Mouse (Mus musculus) limb, embryonic 15.5 days (tissue): Measurements from ENCODE around the gene 1110032F04Rik. TPM values are rescaled to one million over a fixed set of nuclear protein-coding genes. Genes with fewer than 3 reads are reported as not detected.

ENCODE experiments used
- ATAC-seq: fragments of 200-750 bp; cut with Nextera tagmentation; 2 replicates; pipeline ENCODE4 v1.8.0; 2017; ENCODE audit warnings: low read depth, moderate TSS enrichment; ENCODE audit not compliant: insufficient number of reproducible peaks, low FRiP score, low TSS enrichment
- H3K27ac ChIP-seq: fragments of 300-500 bp; sonication (generic); 2 replicates; pipeline ENCODE4 v1.5.1; 2015; ENCODE audit warnings: moderate library complexity, mild to moderate bottlenecking, inconsistent platforms
- H3K27me3 ChIP-seq: fragments of 300-500 bp; sonication (generic); 2 replicates; pipeline ENCODE4 v1.6.1; 2015; ENCODE audit warnings: inconsistent platforms
- H3K36me3 ChIP-seq: fragments of 300-500 bp; sonication (generic); 2 replicates; pipeline ENCODE4 v1.6.1; 2015; ENCODE audit warnings: inconsistent platforms
- H3K4me1 ChIP-seq: fragments of 300-500 bp; sonication (generic); 2 replicates; pipeline ENCODE4 v1.6.1; 2015; ENCODE audit warnings: inconsistent platforms
- H3K4me2 ChIP-seq: fragments of 300-500 bp; sonication (generic); 2 replicates; pipeline ENCODE4 v1.6.1; 2015; ENCODE audit warnings: mild to moderate bottlenecking, inconsistent platforms
- H3K4me3 ChIP-seq: fragments of 300-500 bp; sonication (generic); 2 replicates; pipeline ENCODE4 v1.5.1; 2015; ENCODE audit warnings: mild to moderate bottlenecking, inconsistent platforms
- H3K9ac ChIP-seq: fragments of 300-500 bp; sonication (generic); 2 replicates; pipeline ENCODE4 v1.6.1; 2015; ENCODE audit warnings: inconsistent platforms
- H3K9me3 ChIP-seq: fragments of 300-500 bp; sonication (generic); 2 replicates; pipeline ENCODE4 v1.6.1; 2016; ENCODE audit warnings: inconsistent platforms
- WGBS: fragments of 180-500 bp; shearing (Covaris S2); methylation state at CpG from one replicate; pipeline ENCODE4 v1.1.7; 2015; 5-methylcytosine and 5-hydroxymethylcytosine counted together
- polyA plus RNA-seq: library from polyadenylated mRNA; unstranded; fragments of >200 nt; fragmentation: Nextera tagmentation; extraction: Ambion mirVana; gene quantifications from 2 replicates; pipeline ENCODE4 v1.2.1, GENCODE M21; 2015

1110032F04Rik gene
- polyA plus RNA-seq, result 0.63 TPM in 2 replicates

DNA sequence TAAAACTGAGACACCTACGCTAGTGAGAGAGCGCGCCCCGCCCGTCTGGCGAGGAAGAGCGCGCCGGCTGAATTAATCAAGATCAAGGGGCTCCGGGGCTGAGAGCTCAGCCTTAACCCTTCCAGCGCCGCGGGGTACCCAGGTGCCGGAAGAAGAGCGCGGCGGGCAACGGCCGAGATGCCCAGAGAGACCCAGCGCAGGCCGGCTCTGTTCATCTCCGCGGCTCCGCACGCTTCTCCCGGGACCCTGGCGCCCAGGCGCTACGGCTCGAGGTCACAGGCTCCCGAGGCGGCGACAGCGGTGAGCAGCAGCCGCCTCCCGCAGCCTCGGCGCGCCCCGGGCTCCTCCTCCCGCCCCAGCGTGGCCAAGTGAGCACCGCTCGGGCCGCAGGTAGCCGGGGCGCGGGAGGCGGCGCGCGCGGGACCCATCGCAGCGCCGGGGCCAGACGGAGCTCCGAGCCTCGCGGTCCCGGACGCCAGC lies at the start of gene 1110032F04Rik:
Gene 1110032F04Rik, plus strand, starts transcription at position 376 of the 480 bp plus-strand sequence.
- Histone ChIP-seq H3K27me3 (peaks cover 42% of the 10 kb centered on the region), H3K4me2 (peak within 1 kb of the TSS; percentile 99), H3K36me3 (no peaks in the 10 kb centered on the region), H3K27ac (no peak within 1 kb of the TSS), H3K9me3 (no peaks in the 10 kb centered on the region), H3K4me3 (peak within 1 kb of the TSS; percentile 56), H3K4me1 (peaks cover 20% of the 10 kb centered on the region), H3K9ac (peak within 1 kb of the TSS; percentile 35)
- under 1% methylated on average over 57 of the region's 62 CpGs for WGBS
- ATAC-seq, result 0 out of 2 replicates have a peak, but pooled peaks have one; percentile 49

DNA sequence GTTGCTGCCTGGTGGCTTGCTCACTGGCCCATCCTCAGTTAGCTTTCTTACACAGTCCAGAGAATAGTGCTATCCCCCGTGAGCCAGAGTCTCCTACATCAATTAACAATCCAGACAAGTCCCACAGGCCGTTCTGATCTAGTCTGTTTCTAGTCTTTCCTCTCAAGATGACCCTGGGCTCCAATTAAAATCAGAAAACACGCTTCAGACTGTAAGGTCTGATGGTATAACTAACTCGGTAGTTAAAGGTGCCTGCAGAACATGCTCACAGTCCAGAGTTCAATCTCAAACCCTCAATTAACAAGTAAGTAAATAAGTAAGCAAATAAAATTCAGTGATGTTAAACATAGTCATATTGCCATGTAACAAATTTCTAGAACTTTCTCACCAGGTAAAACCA lies 48.0 kb upstream of the 1110032F04Rik start:
- Histone ChIP-seq H3K36me3 (no peaks in the 10 kb centered on the region), H3K9me3 (no peaks in the 10 kb centered on the region), H3K27ac (no peak overlapping the region), H3K4me2 (no peak overlapping the region), H3K27me3 (no peaks in the 10 kb centered on the region), H3K4me1 (peaks cover 12% of the 10 kb centered on the region), H3K4me3 (no peak overlapping the region), H3K9ac (no peak overlapping the region)
- WGBS, result 51% methylated on average over 4 of the region's 4 CpGs
- ATAC-seq, result no peak

DNA sequence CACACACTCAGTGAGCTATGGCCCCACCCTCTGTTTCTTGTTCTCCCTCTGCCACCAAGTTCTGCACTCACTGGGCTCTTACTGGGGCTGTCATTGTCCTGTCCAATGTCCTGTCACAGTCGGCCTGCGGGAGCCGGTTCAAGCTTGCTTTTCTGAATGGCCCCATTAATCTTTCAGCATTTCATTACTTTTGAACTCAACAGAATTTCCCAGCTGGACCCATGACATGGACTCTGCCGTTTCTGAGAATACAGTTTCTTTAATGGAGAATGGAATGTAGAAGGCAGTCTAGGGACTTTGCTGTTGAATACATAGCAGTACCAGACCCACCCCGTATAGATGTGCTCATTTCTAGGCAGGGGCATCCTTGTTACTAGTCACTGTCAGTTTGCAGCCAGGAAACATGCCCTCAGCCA lies 47.5 kb upstream of the 1110032F04Rik start:
- Histone ChIP-seq H3K27me3 (no peaks in the 10 kb centered on the region), H3K36me3 (no peaks in the 10 kb centered on the region), H3K27ac (no peak overlapping the region), H3K9me3 (no peaks in the 10 kb centered on the region), H3K9ac (no peak overlapping the region), H3K4me2 (no peak overlapping the region), H3K4me1 (peaks cover 12% of the 10 kb centered on the region), H3K4me3 (no peak overlapping the region)
- 35% methylated on average over 5 of the region's 5 CpGs for WGBS
- no peak for ATAC-seq

DNA sequence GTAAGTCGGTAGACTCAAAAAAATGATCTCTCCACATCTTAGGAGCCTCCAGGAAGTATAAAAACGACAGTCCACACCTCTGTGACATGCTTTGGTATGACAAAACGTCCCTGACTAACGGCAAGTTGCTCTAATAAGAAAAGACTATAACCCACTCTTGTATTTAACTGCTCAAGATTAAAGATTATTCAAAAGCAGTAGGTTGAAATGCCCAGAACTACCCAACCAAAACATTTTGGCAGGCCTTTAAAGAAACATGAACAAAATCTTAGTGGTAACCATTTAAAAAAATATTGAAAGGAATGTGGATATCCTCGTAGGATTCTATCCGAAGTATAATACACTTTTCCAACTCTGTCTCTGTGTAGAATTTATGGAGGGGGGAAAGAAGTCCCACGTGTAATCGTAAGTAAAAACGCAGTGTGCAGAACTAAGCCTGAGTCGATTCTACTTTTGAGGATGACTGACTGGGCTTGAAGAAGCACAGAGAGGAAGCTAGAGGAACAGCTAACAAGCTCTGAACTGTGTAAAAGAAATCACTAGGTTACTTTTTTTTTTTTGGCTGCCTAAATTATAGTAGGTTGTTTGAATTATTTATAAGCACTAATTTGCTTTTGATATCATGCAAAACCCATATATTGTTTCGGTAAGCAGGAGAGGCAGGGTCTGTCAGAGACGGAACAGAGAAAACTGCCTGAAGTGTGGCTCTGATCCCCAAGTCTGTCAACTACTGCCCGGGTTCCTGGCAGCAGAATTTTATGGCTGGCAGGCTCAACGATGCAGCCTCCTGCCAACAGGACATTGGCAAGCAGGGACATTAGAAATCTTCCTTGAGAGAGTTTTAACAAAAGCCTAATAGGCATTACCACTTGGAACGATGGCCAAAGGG lies 45.3 kb upstream of the 1110032F04Rik start:
- Histone ChIP-seq H3K4me3 (no peak overlapping the region), H3K27me3 (no peaks in the 10 kb centered on the region), H3K9ac (no peak overlapping the region), H3K9me3 (no peaks in the 10 kb centered on the region), H3K36me3 (no peaks in the 10 kb centered on the region), H3K4me1 (peaks cover 12% of the 10 kb centered on the region), H3K27ac (no peak overlapping the region), H3K4me2 (no peak overlapping the region)
- no peak for ATAC-seq
- WGBS, result 44% methylated on average over 15 of the region's 15 CpGs

DNA sequence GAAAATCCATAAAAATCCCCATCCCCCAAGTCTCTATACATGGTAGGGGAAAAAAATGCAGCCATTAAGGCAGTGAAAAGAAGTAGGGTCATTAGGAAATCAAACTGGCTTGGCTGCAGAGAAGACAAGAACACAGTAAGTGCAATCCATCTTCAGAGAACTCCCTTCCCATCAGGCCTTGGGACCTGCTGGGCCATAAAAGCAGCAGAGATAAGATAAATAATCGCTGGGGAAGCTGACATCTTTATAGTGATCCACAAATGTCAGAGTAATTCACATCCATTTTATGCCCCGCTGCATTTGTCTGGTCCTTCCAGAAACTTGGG lies 44.7 kb upstream of the 1110032F04Rik start:
- Histone ChIP-seq H3K9ac (no peak overlapping the region), H3K27ac (no peak overlapping the region), H3K4me2 (no peak overlapping the region), H3K36me3 (no peaks in the 10 kb centered on the region), H3K27me3 (no peaks in the 10 kb centered on the region), H3K4me3 (no peak overlapping the region), H3K9me3 (no peaks in the 10 kb centered on the region), H3K4me1 (peaks cover 12% of the 10 kb centered on the region)
- ATAC-seq, result no peak
- WGBS, result 33% methylated on average over 2 of the region's 2 CpGs

DNA sequence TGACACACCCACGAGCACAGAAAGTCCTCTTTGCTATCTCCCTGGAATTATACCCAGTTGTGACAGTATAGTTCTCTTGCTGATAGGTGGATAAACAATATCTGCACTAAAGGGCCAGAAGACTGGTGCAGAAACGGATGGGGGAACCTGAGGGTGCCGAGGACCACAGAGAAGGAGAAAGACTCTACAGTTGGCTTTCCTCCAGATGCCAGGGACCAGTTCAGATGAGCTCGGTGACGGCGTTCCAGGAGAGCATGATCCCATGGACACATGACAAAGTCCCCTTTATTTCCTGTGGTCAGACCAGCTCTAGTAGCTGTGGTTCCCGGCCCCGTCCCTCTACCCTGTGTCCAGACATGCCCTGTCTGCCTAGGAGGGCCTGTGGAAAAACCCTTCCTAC lies 44.2 kb upstream of the 1110032F04Rik start:
- Histone ChIP-seq H3K9ac (no peak overlapping the region), H3K4me3 (no peak overlapping the region), H3K36me3 (no peaks in the 10 kb centered on the region), H3K4me1 (peaks cover 12% of the 10 kb centered on the region), H3K9me3 (no peaks in the 10 kb centered on the region), H3K4me2 (no peak overlapping the region), H3K27ac (no peak overlapping the region), H3K27me3 (no peaks in the 10 kb centered on the region)
- ATAC-seq, result no peak
- WGBS, result 68% methylated on average over 8 of the region's 8 CpGs

DNA sequence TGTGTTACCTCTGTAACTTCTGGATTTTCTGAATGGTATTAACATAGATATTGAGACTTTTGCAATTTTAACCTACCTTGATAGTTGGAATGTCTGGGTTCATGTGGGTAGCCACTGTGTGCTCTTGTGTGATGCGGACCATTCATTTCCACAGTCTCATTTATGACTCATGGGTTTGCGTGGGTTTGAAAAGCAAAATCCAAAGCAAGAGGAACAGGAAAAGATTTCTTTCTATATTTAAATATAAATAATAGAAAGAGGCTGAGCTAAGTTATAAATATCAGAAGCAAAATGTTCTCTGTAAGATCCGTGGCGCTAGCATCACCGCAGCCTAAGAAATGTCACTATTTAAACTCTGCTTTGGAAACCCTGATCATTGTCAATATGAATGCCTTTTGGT lies 41.7 kb upstream of the 1110032F04Rik start:
- Histone ChIP-seq H3K27ac (no peak overlapping the region), H3K4me2 (no peak overlapping the region), H3K9ac (no peak overlapping the region), H3K27me3 (no peaks in the 10 kb centered on the region), H3K4me1 (peaks cover 12% of the 10 kb centered on the region), H3K36me3 (no peaks in the 10 kb centered on the region), H3K4me3 (no peak overlapping the region), H3K9me3 (no peaks in the 10 kb centered on the region)
- no peak for ATAC-seq
- 92% methylated on average over 5 of the region's 5 CpGs for WGBS

DNA sequence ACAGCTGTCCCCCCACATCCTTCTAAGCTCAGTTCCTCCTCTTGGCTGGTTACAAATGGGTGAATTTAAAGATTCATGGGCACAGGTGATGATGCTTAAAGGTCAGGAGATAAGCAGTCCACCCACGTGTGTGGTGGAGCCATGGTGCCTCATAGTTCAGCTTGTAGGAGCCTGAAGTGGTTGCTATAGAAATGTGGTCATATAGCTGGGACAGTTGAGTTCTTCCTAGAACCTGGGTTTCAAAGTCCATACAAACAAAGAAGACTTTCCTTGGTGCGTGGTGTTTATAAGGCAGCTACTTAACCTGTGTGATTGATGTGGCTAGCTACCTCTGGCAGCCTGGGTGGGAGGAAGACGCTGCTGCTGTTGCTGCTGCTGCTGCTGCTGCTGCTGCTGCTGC lies 39.4 kb upstream of the 1110032F04Rik start:
- H3K27ac ChIP-seq, result no peak overlapping the region
- peaks cover 3% of the 10 kb centered on the region for H3K4me1 ChIP-seq
- H3K4me2 ChIP-seq, result no peak overlapping the region
- H3K9me3 ChIP-seq, result no peaks in the 10 kb centered on the region
- H3K36me3 ChIP-seq, result no peaks in the 10 kb centered on the region
- H3K27me3 ChIP-seq, result no peaks in the 10 kb centered on the region
- WGBS, result 72% methylated on average over 3 of the region's 3 CpGs
- H3K9ac ChIP-seq, result no peak overlapping the region
- H3K4me3 ChIP-seq, result no peak overlapping the region
- no peak for ATAC-seq

DNA sequence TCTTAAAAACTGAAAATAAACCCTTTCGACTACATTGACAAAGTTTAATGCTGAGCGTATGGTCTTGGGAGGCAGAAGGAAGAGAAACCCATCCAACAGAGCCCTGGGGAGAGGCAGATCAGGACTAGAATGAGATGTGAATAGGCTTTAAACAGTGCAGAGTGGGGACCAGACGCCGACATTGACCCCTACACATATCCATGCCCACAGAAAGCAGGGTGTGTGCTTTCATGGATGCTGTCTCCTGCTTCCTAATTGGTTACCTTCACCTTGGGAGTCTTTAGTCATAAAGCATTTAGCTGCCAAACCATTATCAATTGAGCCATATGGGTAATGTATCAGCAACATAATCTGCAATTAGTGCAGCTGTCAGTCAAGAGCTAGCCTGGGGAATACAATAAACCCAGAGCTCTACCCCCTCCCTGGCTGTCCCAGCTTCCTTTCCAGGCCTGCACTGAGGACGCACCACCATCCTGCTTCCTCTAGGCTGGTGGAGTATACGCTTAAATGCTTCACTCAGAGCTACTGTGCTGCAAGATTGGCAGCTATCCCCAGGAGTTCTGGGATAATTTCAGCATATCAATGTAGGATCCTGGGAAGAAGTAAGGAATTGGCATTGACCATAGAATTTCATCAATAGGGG lies 32.4 kb upstream of the 1110032F04Rik start:
- Histone ChIP-seq H3K9me3 (no peaks in the 10 kb centered on the region), H3K4me1 (no peaks in the 10 kb centered on the region; the same call in 1 of the 2 replicates), H3K36me3 (no peaks in the 10 kb centered on the region), H3K27ac (no peak overlapping the region), H3K9ac (no peak overlapping the region), H3K4me2 (no peak overlapping the region), H3K4me3 (no peak overlapping the region), H3K27me3 (no peaks in the 10 kb centered on the region)
- WGBS, result 66% methylated on average over 6 of the region's 6 CpGs
- ATAC-seq, result no peak

DNA sequence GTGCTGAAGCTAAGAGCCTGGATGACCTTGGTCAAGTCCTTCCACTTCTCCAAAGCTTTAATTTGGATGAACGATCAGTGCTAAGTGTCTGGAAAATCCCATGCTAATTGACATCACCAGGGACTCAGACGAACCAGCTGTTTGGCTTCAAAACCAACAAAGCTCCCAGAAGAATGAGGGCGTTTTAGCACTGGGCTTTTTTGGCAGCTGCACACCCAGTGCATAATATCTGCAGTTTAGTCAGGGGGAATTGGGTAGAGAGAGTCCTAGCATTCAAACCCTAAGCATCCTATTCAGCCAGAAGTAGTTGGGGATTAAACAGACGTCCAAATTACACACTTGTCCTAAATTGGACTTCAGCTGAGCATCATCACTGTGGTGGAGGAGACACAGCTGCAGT lies 29.2 kb upstream of the 1110032F04Rik start:
- Histone ChIP-seq H3K27me3 (no peaks in the 10 kb centered on the region), H3K36me3 (no peaks in the 10 kb centered on the region), H3K9me3 (no peaks in the 10 kb centered on the region), H3K9ac (no peak overlapping the region), H3K4me3 (no peak overlapping the region), H3K4me1 (no peaks in the 10 kb centered on the region; the same call in 1 of the 2 replicates), H3K27ac (no peak overlapping the region), H3K4me2 (no peak overlapping the region)
- ATAC-seq, result no peak
- 50% methylated on average over 4 of the region's 4 CpGs for WGBS

DNA sequence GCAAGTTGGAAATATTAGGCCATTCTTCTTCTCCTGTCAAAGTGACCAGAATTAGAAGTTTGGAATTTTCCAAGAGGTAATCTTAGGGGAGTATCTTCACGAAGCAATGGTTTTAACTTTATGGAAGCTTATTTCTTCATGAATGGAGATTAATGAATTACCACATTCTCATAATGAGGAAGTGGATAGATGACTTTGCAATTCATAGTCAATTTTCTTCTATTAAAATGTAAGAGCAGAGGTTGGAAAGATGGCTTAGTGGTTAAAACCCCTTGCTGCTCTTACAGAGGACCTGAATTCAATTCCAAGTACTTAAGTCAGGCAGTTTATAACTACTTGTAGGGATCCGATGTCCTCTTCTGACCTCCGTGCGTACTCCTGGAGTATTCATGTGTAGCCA lies 25.4 kb upstream of the 1110032F04Rik start:
- Histone ChIP-seq H3K27me3 (no peaks in the 10 kb centered on the region), H3K9ac (no peak overlapping the region), H3K36me3 (no peaks in the 10 kb centered on the region), H3K4me2 (no peak overlapping the region), H3K27ac (no peak overlapping the region), H3K9me3 (no peaks in the 10 kb centered on the region), H3K4me1 (no peaks in the 10 kb centered on the region; the same call in 1 of the 2 replicates), H3K4me3 (no peak overlapping the region)
- no peak for ATAC-seq
- WGBS, result 89% methylated on average over 4 of the region's 4 CpGs

DNA sequence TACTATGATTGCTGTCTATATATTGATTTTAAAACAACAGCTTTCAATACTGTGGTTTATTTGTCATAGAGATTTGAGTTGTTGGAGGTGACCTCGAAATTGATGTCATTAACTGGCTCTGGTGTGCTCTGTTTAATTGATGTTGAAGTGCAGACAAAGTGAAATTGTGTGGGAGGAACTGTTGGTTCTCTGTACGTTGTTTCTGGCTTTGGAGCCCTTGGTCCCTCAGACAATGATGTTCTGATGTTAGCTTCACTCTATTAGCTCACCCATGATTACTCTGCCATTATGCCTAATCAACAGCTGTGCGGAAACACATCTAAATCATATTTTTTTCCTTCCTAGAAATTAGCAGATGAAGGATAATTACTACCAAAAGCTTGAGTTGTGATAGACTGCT lies 21.1 kb upstream of the 1110032F04Rik start:
- no peak for ATAC-seq
- Histone ChIP-seq H3K27ac (no peak overlapping the region), H3K9ac (no peak overlapping the region), H3K36me3 (no peaks in the 10 kb centered on the region), H3K4me2 (no peak overlapping the region), H3K4me1 (no peaks in the 10 kb centered on the region), H3K4me3 (no peak overlapping the region), H3K9me3 (no peaks in the 10 kb centered on the region), H3K27me3 (no peaks in the 10 kb centered on the region)
- WGBS, result 70% methylated on average over 3 of the region's 3 CpGs
